Mouse (Mus musculus): Measurements from ENCODE around the gene Fam178b.

DNA sequence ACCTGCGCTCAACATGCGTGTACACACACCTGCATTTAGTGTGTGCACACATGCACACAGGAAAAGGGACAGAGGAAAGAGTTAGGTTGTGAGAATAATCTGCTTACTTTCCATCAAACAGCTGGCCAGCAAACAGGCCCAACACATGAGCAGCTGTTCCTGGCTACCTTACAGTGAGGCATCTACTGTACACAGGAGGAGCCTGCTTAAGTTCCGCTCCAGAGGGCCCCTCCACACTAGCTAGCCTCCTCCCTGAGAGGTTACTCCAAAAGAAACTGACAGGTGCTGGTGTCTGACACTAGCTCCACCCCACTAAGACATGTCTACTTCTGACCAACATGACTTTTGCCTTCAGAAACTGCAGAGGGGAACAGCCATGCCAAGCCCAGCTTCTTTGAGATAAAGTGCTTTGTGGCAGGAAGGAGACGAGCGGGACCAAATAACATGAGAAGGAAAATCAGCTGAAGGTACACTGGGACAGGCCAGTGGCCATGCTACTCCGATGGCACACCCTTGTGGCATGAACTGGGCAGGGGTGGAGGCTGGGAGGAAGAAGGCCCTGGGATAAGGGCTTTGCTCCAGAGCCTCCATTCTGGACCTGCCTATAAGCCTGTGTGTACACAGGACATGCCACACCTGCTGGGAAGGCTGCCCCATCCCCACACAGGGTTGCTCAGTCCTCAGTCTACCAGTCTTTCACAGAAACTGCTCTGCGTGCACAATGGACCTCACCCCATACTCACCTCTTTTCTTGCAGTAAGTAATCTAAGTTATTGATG, 24.2 kb downstream of the Fam178b start:
- TF ChIP-seq POLR2A (IDR thresholded peaks at IDR 0.05; ENCODE audit: borderline replicate concordance, extremely low read depth, low read depth, low read length) (no peak), CTCF (IDR thresholded peaks at IDR 0.05; ENCODE audit: insufficient read depth, low read length) (no peak)
